Mouse (Mus musculus) hindbrain, embryonic 11.5 days (tissue): ENCODE results near the gene Cdh23. TPM values are rescaled to one million over a fixed set of nuclear protein-coding genes. Genes with fewer than 3 reads are reported as not detected.

Experiments
- polyA plus RNA-seq: library from polyadenylated mRNA; unstranded; fragments of >200 nt; fragmentation: Nextera tagmentation; extraction: Ambion mirVana; gene quantifications from 2 replicates; pipeline ENCODE4 v1.2.1, GENCODE M21; 2014

Gene Cdh23
- polyA plus RNA-seq, 1 experiment from 2014 or later: 1.6 TPM

Other genes with a start within 250 kb of the Cdh23 start
- gene Slc29a3, start 56.3 kb upstream of the Cdh23 start, polyA plus RNA-seq: 7.2 and 7.7 TPM in 2 replicates
- 2.3 TPM in 2 replicates for gene Unc5b, start 135.1 kb upstream of the Cdh23 start, polyA plus RNA-seq